Mouse (Mus musculus) MEL (cell line): ENCODE data around the gene Enho. TPM values are rescaled to one million over a fixed set of nuclear protein-coding genes. Genes with fewer than 3 reads are reported as not detected.

Experiments
- DNase-seq: peaks from one replicate; pipeline ENCODE4 v3.0.0; 2011; ENCODE audit warnings: low read depth, low spot score
- H3K27ac ChIP-seq: 2 replicates; pipeline ENCODE4 v1.5.1; 2012; ENCODE audit warnings: low read depth, mild to moderate bottlenecking, control low read depth, low read length, moderate library complexity; ENCODE audit not compliant: control insufficient read depth
- H3K27me3 ChIP-seq, 2 experiments: fragments of 150-350 bp in 1 of 2; sonication (generic) in 1 of 2; 2 replicates each; pipeline ENCODE4 v1.6.1; 2012; ENCODE audit warnings: low read length in 2 of 2, mild to moderate bottlenecking in 2 of 2, improper control_type of control experiment in 1 of 2, moderate library complexity in 1 of 2; ENCODE audit not compliant: insufficient read depth in 2 of 2, control insufficient read depth in 1 of 2
- H3K36me3 ChIP-seq, 2 experiments: 2 replicates each; pipeline ENCODE4 v1.6.1; 2012 to 2014; ENCODE audit warnings: low read length in 2 of 2, improper control_type of control experiment in 1 of 2, inconsistent platforms in 1 of 2, mild to moderate bottlenecking in 1 of 2; ENCODE audit not compliant: insufficient read depth in 2 of 2, control insufficient read depth in 1 of 2
- H3K4me1 ChIP-seq, 2 experiments: fragments of 150-350 bp in 1 of 2; sonication (generic) in 1 of 2; 2 replicates each; pipeline ENCODE4 v1.6.1; 2012; ENCODE audit warnings: low read length in 2 of 2, improper control_type of control experiment in 1 of 2, mild to moderate bottlenecking in 1 of 2; ENCODE audit not compliant: insufficient read depth in 2 of 2, control insufficient read depth in 1 of 2
- H3K4me3 ChIP-seq, 2 experiments: fragments of 150-350 bp in 1 of 2; sonication (generic) in 1 of 2; 2 replicates each; pipeline ENCODE4 v1.5.1; 2012; ENCODE audit warnings: low read depth in 2 of 2, low read length in 2 of 2, mild to moderate bottlenecking in 2 of 2, moderate library complexity in 2 of 2, control low read depth in 1 of 2, improper control_type of control experiment in 1 of 2; ENCODE audit not compliant: control insufficient read depth in 1 of 2, insufficient read depth in 1 of 2
- H3K79me2 ChIP-seq: 2 replicates; pipeline ENCODE4 v1.6.1; 2012; ENCODE audit warnings: mild to moderate bottlenecking, low read length, moderate library complexity; ENCODE audit not compliant: control insufficient read depth, poor library complexity, insufficient read depth
- H3K9ac ChIP-seq: 2 replicates; pipeline ENCODE4 v1.6.1; 2012; ENCODE audit warnings: low read depth, mild to moderate bottlenecking, control low read depth, low read length, moderate library complexity; ENCODE audit not compliant: control insufficient read depth, poor library complexity, severe bottlenecking
- H3K9me3 ChIP-seq: fragments of 150-350 bp; sonication (generic); replicated peaks from 2 replicates; pipeline ENCODE4 v1.6.1; 2012; ENCODE audit warnings: mild to moderate bottlenecking, low read length, improper control_type of control experiment, moderate library complexity; ENCODE audit not compliant: insufficient read depth
- CTCF ChIP-seq, 3 experiments: IDR thresholded peaks in 2 of 3; conservative IDR thresholded peaks in 1 of 3; 2 replicates each; pipeline ENCODE4 v1.5.1; 2011 to 2012; ENCODE audit warnings: low read length in 3 of 3, low read depth in 2 of 3, mild to moderate bottlenecking in 2 of 3, improper control_type of control experiment in 1 of 3, inconsistent platforms in 1 of 3, mixed read lengths in 1 of 3, moderate library complexity in 1 of 3; ENCODE audit not compliant: control insufficient read depth in 1 of 3, insufficient read depth in 1 of 3, poor library complexity in 1 of 3, severe bottlenecking in 1 of 3
- E2F4 ChIP-seq: IDR thresholded peaks from 2 replicates; pipeline ENCODE4 v1.6.1; 2011; ENCODE audit warnings: low read depth, low read length, improper control_type of control experiment, borderline replicate concordance
- ELF1 ChIP-seq: IDR thresholded peaks from 2 replicates; pipeline ENCODE4 v1.6.1; 2014; ENCODE audit warnings: low read depth, mild to moderate bottlenecking, inconsistent platforms, low read length, improper control_type of control experiment, moderate library complexity
- EP300 ChIP-seq, 2 experiments: IDR thresholded peaks; 2 replicates each; pipeline ENCODE4 v1.6.1; 2011; ENCODE audit warnings: improper control_type of control experiment in 2 of 2, low read length in 2 of 2, low read depth in 1 of 2, mild to moderate bottlenecking in 1 of 2
- MXI1 ChIP-seq: IDR thresholded peaks from 2 replicates; pipeline ENCODE4 v1.6.1; 2011; ENCODE audit warnings: mild to moderate bottlenecking, low read depth, low read length, improper control_type of control experiment
- POLR2A ChIP-seq, 2 experiments: IDR thresholded peaks; 2 replicates each; pipeline ENCODE4 v1.6.1; 2011 to 2012; ENCODE audit warnings: low read length in 2 of 2, mild to moderate bottlenecking in 2 of 2, control low read depth in 1 of 2, improper control_type of control experiment in 1 of 2, low read depth in 1 of 2, moderate library complexity in 1 of 2; ENCODE audit not compliant: control insufficient read depth in 1 of 2, insufficient read depth in 1 of 2, poor library complexity in 1 of 2
- RAD21 ChIP-seq: IDR thresholded peaks from 2 replicates; pipeline ENCODE4 v1.6.1; 2011; ENCODE audit warnings: mild to moderate bottlenecking, low read depth, low read length, improper control_type of control experiment
- SMC3 ChIP-seq: IDR thresholded peaks from 2 replicates; pipeline ENCODE4 v1.6.1; 2011; ENCODE audit warnings: low read depth, low read length, improper control_type of control experiment
- TBP ChIP-seq: IDR thresholded peaks from 2 replicates; pipeline ENCODE4 v1.8.0; 2011; ENCODE audit warnings: low read depth, low read length, improper control_type of control experiment
- ZC3H11A ChIP-seq: IDR thresholded peaks from 2 replicates; pipeline ENCODE4 v1.6.1; 2012; ENCODE audit warnings: low read depth, mild to moderate bottlenecking, inconsistent platforms, low read length, improper control_type of control experiment
- ZMIZ1 ChIP-seq: IDR thresholded peaks from 2 replicates; pipeline ENCODE4 v1.6.1; 2012; ENCODE audit warnings: low read depth, mild to moderate bottlenecking, inconsistent platforms, low read length, improper control_type of control experiment, moderate library complexity
- polyA plus RNA-seq, 2 experiments: library from polyadenylated mRNA; stranded (reverse) in 1 of 2; unstranded in 1 of 2; fragments of >175 nt in 1 of 2; fragments of >200 nt in 1 of 2; gene quantifications; 2 replicates each; pipeline versions ENCODE4 v1.2.1 to v1.2.4; 2012; ENCODE audit warnings: low replicate concordance in 2 of 2, low read depth in 1 of 2; ENCODE audit not compliant: insufficient read length in 2 of 2, insufficient read depth in 1 of 2, missing spikeins in 1 of 2
- total RNA-seq: library from RNA; depleted of rRNA; stranded (reverse); fragments of 300-350 nt; gene quantifications from 2 replicates; pipeline ENCODE4 v1.2.3, GENCODE M21; 2012

Enho gene
- total and polyA plus RNA-seq, 3 experiments = 0.19 to 0.40 TPM; not detected in 1

- Histone ChIP-seq H3K9ac (no peak overlapping the region), H3K36me3 (no peaks in the 10 kb centered on the region), H3K4me3 (no peak overlapping the region), H3K27me3 (peaks cover 4 to 10% of the 10 kb centered on the region in 2 experiments), H3K79me2 (no peaks in the 10 kb centered on the region), H3K27ac (no peak overlapping the region), H3K4me1 (no peaks in the 10 kb centered on the region), H3K9me3 (no peaks in the 10 kb centered on the region)
- peak; percentile 8 for DNase-seq
- TF ChIP-seq SMC3 = peak; percentile 36
- peak in 2 of 3 experiments; percentile 25 to 29; a peak in 3 of 6 replicates for TF ChIP-seq CTCF (IDR thresholded peaks at IDR 0.05 in 2 of 3, conservative IDR thresholded peaks at IDR 0.05 in 1 of 3; ENCODE audit: control insufficient read depth in 1 of 3, insufficient read depth in 1 of 3, low read depth in 2 of 3, low read length in 3 of 3, poor library complexity in 1 of 3, severe bottlenecking in 1 of 3)
- no peak for TF ChIP-seq MXI1
Measured at GRCm38 (mm10) chr4:41615661-41616599, 24.2 kb downstream of the Enho start.

- Histone ChIP-seq H3K79me2 (no peaks in the 10 kb centered on the region), H3K9me3 (no peaks in the 10 kb centered on the region), H3K36me3 (no peaks in the 10 kb centered on the region), H3K4me3 (no peak overlapping the region), H3K27me3 (peaks cover 4 to 8% of the 10 kb centered on the region in 2 experiments), H3K9ac (no peak overlapping the region), H3K4me1 (no peaks in the 10 kb centered on the region), H3K27ac (no peak overlapping the region)
- DNase-seq = peak; percentile 70
- TF ChIP-seq TBP = no peak
- no peak for TF ChIP-seq ELF1
- TF ChIP-seq EP300 (IDR thresholded peaks at IDR 0.05; ENCODE audit: low read depth in 1 of 2, low read length in 2 of 2) = no peak
- peak; percentile 80 to 92 (median 91) for TF ChIP-seq CTCF (IDR thresholded peaks at IDR 0.05 in 2 of 3, conservative IDR thresholded peaks at IDR 0.05 in 1 of 3; ENCODE audit: control insufficient read depth in 1 of 3, insufficient read depth in 1 of 3, low read depth in 2 of 3, low read length in 3 of 3, poor library complexity in 1 of 3, severe bottlenecking in 1 of 3)
- no peak for TF ChIP-seq E2F4
- TF ChIP-seq RAD21 = peak; percentile 83
- TF ChIP-seq ZC3H11A = peak; percentile 78
- peak; percentile 93 for TF ChIP-seq SMC3
- TF ChIP-seq, all 39 proteins: peak for 4
Measured at GRCm38 (mm10) chr4:41614156-41614555, 26.0 kb downstream of the Enho start.

- Histone ChIP-seq H3K36me3 (no peaks in the 10 kb centered on the region), H3K27me3 (peaks cover 2 to 5% of the 10 kb centered on the region in 2 experiments; a peak in 1 of 4 replicates)
Measured at GRCm38 (mm10) chr4:41612166-41612565, 28.0 kb downstream of the Enho start.

More at GRCm38 (mm10) chr4:41612166-41612565, 28.0 kb downstream of the Enho start:
- Histone ChIP-seq H3K9me3 (no peaks in the 10 kb centered on the region), H3K79me2 (no peaks in the 10 kb centered on the region), H3K9ac (no peak overlapping the region), H3K27ac (no peak overlapping the region), H3K4me1 (no peaks in the 10 kb centered on the region), H3K4me3 (no peak overlapping the region)
- no peak for TF ChIP-seq ZMIZ1
- TF ChIP-seq POLR2A (IDR thresholded peaks at IDR 0.05; ENCODE audit: control insufficient read depth in 1 of 2, insufficient read depth in 1 of 2, low read depth in 1 of 2, low read length in 2 of 2, poor library complexity in 1 of 2) = no peak
- no peak for DNase-seq
